Mouse (Mus musculus) hindbrain, postnatal 0 days (tissue): ENCODE measurements around the gene Trim37. TPM values are rescaled to one million over a fixed set of nuclear protein-coding genes. Genes with fewer than 3 reads are reported as not detected.

Experiments
- ATAC-seq: fragments of 200-750 bp; cut with Nextera tagmentation; 2 replicates; pipeline ENCODE4 v1.8.0; 2017; ENCODE audit warnings: mild to moderate bottlenecking, moderate TSS enrichment, moderate library complexity
- DNase-seq: peaks from one replicate; pipeline ENCODE4 v3.0.0-alpha.2; 2015; ENCODE audit warnings: low spot score
- H3K27ac ChIP-seq: fragments of 300-500 bp; sonication (generic); 2 replicates; pipeline ENCODE4 v1.5.1; 2014; ENCODE audit warnings: mild to moderate bottlenecking
- H3K27me3 ChIP-seq: fragments of 300-500 bp; sonication (generic); 2 replicates; pipeline ENCODE4 v1.6.1; 2014; ENCODE audit warnings: low read length, mixed read lengths; ENCODE audit not compliant: insufficient read depth
- H3K36me3 ChIP-seq: fragments of 300-500 bp; sonication (generic); 2 replicates; pipeline ENCODE4 v1.6.1; 2014; ENCODE audit warnings: low read length, mixed read lengths; ENCODE audit not compliant: insufficient read depth
- H3K4me1 ChIP-seq: fragments of 300-500 bp; sonication (generic); 2 replicates; pipeline ENCODE4 v1.6.1; 2014; ENCODE audit warnings: antibody characterized with exemption, low read length, mixed read lengths; ENCODE audit not compliant: insufficient read depth
- H3K4me2 ChIP-seq: fragments of 300-500 bp; sonication (generic); 2 replicates; pipeline ENCODE4 v1.6.1; 2014; ENCODE audit warnings: low read depth, mild to moderate bottlenecking, low read length, moderate library complexity, mixed read lengths
- H3K4me3 ChIP-seq: fragments of 300-500 bp; sonication (generic); 2 replicates; pipeline ENCODE4 v1.5.1; 2014; ENCODE audit warnings: low read length
- H3K9ac ChIP-seq: fragments of 300-500 bp; sonication (generic); replicated peaks from 2 replicates; pipeline ENCODE4 v1.6.1; 2014; ENCODE audit warnings: mild to moderate bottlenecking, low read length, moderate library complexity, mixed read lengths
- H3K9me3 ChIP-seq: fragments of 300-500 bp; sonication (generic); 2 replicates; pipeline ENCODE4 v1.6.1; 2016; ENCODE audit warnings: low read length, mixed read lengths
- CTCF ChIP-seq: IDR thresholded peaks from 2 replicates; pipeline ENCODE4 v1.5.1; 2016; ENCODE audit warnings: antibody characterized with exemption, control low read depth, low read depth
- WGBS: fragments of 180-500 bp; shearing (Covaris S2); extraction: QIAGEN DNeasy Blood & Tissue Kit; methylation state at CpG from one replicate; pipeline ENCODE4 v1.1.7; 2014; 5-methylcytosine and 5-hydroxymethylcytosine counted together
- polyA plus RNA-seq: library from polyadenylated mRNA; unstranded; fragments of >200 nt; fragmentation: Nextera tagmentation; extraction: Ambion mirVana; gene quantifications from 2 replicates; pipeline ENCODE4 v1.2.1, GENCODE M21; 2015
- total RNA-seq: library from RNA; depleted of rRNA; stranded (reverse); fragments of >200 nt; gene quantifications from 2 replicates; pipeline ENCODE4 v1.2.3, GENCODE M21; 2014

The Trim37 gene
- total and polyA plus RNA-seq, 2 experiments from 2014 or later: 75.3 to 107 TPM

DNA sequence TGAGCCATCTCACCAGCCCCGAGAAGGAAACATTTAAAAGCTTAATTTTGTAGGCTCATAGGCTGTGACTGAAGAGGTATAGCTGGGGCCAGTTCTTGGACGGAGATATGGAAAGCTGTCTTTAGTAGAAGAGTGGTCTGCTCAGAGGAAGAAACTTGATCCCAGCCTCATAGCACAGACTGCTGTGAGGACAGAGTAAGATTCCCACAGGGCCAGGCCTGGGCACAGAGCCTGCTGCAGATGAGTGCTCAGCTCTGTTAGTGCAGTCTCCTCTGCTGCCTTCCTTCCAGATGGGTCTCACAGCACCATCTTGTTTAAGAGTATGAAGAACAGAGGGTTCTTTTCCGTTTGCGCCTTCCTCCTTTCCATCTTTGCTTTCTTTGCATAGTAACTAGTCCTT lies 9.4 kb downstream of the Trim37 start:
- Histone ChIP-seq H3K9ac (no peak overlapping the region), H3K27ac (no peak overlapping the region), H3K4me1 (no peaks in the 10 kb centered on the region), H3K36me3 (peaks cover 2% of the 10 kb centered on the region; the same call in 1 of the 2 replicates), H3K27me3 (no peaks in the 10 kb centered on the region), H3K4me2 (no peak overlapping the region), H3K4me3 (no peak overlapping the region), H3K9me3 (no peaks in the 10 kb centered on the region)
- no peak for TF ChIP-seq CTCF
- DNase-seq: no peak
- no peak for ATAC-seq
- 89% methylated on average over 4 of the region's 4 CpGs for WGBS

DNA sequence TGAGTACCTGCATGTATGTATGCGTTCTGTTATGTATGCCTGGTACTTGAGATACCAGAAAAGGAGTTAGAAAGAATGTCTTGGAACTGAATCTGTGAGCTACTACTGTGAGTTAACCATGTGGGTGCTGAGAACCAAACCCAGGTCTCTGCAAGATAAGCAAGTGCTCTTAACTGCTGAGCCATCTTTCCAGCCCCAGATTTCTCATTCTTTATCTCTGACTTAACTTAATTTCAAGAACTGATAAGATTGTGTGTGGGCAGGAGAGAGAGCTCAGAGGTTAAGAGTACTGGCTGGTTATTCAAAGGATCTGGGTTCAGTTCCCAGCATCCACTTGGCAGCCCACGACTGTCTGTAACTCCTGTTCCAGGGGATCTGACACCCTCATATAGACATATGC lies 31.1 kb downstream of the Trim37 start:
- Histone ChIP-seq H3K36me3 (0 out of 2 replicates have a peak, but pooled peaks cover 7% of the 10 kb centered on the region), H3K27ac (no peak overlapping the region)
- 86% methylated on average over 2 of the region's 2 CpGs for WGBS

DNA sequence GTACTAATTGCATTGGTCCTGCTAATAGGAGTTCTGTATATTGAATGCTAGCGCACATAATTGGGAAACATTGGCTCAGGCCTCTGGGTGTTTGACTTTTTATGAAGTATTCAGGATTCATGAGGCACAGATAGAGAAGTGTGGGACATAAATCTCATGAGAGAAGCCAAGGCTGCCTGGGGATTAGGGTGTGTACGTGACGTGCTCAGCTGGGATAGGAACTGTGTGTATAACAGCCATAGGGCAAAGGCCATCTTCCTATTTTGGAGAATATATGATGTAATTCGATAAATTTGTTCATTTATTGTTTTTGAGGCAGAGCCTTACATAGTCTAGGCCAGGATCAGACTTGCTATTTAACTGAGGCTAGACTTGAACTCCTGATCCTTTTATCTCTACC lies 35.8 kb downstream of the Trim37 start:
- Histone ChIP-seq H3K4me1 (no peaks in the 10 kb centered on the region), H3K36me3 (peaks cover 31% of the 10 kb centered on the region), H3K27me3 (no peaks in the 10 kb centered on the region), H3K4me2 (no peak overlapping the region), H3K4me3 (no peak overlapping the region), H3K27ac (no peak overlapping the region), H3K9me3 (no peaks in the 10 kb centered on the region), H3K9ac (no peak overlapping the region)
- TF ChIP-seq CTCF: no peak
- no peak for ATAC-seq
- WGBS: 93% methylated on average over 4 of the region's 4 CpGs
- no peak for DNase-seq

More for the DNA sequence above, 31.1 kb downstream of the Trim37 start:
- DNase-seq: no peak
- H3K9me3 ChIP-seq: no peaks in the 10 kb centered on the region
- H3K27me3 ChIP-seq: no peaks in the 10 kb centered on the region
- ATAC-seq: no peak
- no peak overlapping the region for H3K4me2 ChIP-seq
- no peak overlapping the region for H3K4me3 ChIP-seq
- TF ChIP-seq CTCF: no peak
- H3K9ac ChIP-seq: no peak overlapping the region
- no peaks in the 10 kb centered on the region for H3K4me1 ChIP-seq

DNA sequence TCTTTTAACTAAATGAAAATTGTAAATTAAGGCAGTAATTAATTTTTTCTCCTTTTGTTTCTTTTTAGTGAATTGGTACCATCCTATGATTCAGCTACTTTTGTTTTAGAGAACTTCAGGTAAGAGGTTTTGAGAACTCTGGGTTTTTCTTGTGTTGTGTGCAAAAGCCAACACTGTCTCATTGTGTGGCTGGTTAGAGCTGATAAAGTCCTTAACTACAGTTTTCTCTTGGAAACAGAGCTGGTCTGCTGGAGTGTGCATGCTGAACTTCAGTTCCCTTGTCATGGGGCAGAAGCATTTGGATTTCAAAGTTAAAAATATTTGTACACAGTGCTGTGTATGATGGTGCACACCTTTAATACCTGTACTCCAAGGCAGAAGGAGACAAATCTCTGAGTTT lies 36.9 kb downstream of the Trim37 start:
- TF ChIP-seq CTCF: no peak
- no peak for DNase-seq
- H3K4me1 ChIP-seq: no peaks in the 10 kb centered on the region
- no peak overlapping the region for H3K27ac ChIP-seq
- no peak overlapping the region for H3K4me2 ChIP-seq
- H3K9me3 ChIP-seq: no peaks in the 10 kb centered on the region
- no peak for ATAC-seq
- H3K9ac ChIP-seq: no peak overlapping the region
- H3K36me3 ChIP-seq: peaks cover 40% of the 10 kb centered on the region
- H3K27me3 ChIP-seq: no peaks in the 10 kb centered on the region
- no peak overlapping the region for H3K4me3 ChIP-seq

DNA sequence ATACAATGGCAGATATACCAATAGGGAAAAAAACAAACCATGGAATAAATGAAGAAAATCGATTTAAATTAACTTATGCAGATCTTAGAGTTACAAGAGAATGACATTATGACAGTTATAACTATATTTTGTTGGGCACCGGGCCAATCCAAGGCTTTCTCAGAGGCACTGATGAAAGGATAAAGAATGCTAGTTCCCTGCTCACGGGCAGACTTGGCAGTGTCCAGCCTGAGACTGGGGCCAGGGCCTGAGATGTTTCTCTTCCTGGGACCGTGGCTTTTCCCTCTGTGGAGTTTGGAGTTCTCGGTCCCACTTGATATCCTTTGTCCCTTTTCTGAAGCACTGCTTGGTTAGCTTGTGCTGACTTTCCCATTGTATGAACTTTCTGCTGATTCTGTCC lies 46.7 kb downstream of the Trim37 start:
- no peak for TF ChIP-seq CTCF
- H3K4me1 ChIP-seq: no peaks in the 10 kb centered on the region
- no peak overlapping the region for H3K4me3 ChIP-seq
- no peaks in the 10 kb centered on the region for H3K27me3 ChIP-seq
- WGBS: 70% methylated on average over 5 of the region's 5 CpGs
- ATAC-seq: no peak
- no peak overlapping the region for H3K4me2 ChIP-seq
- no peak overlapping the region for H3K9ac ChIP-seq
- no peaks in the 10 kb centered on the region for H3K9me3 ChIP-seq
- DNase-seq: no peak
- H3K27ac ChIP-seq: no peak overlapping the region
- 0 out of 2 replicates have a peak, but pooled peaks cover 11% of the 10 kb centered on the region for H3K36me3 ChIP-seq

DNA sequence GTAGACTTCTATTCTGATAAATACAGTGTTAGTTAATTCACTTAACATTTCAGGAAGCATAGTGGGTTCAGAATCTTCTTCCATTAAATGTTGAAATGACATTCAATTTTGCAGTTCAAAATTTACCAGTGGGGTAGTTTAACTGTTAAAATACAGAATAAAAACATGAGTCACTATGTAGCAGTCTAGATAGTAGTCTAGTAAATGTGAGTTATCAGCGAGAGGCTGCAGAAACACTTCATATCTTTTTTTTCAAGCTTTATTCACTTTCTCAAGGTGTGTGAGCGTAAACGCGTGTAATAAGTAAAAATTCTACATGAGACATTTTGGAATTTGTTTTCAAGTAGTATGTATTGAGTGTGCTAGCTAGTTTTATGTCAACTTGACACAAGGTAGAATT lies 48.2 kb downstream of the Trim37 start:
- no peak overlapping the region for H3K9ac ChIP-seq
- H3K4me3 ChIP-seq: no peak overlapping the region
- no peak for ATAC-seq
- 0 out of 2 replicates have a peak, but pooled peaks cover 7% of the 10 kb centered on the region for H3K36me3 ChIP-seq
- no peaks in the 10 kb centered on the region for H3K9me3 ChIP-seq
- 98% methylated on average over 4 of the region's 4 CpGs for WGBS
- H3K27ac ChIP-seq: no peak overlapping the region
- no peak overlapping the region for H3K4me2 ChIP-seq
- no peak for DNase-seq
- TF ChIP-seq CTCF: no peak
- no peaks in the 10 kb centered on the region for H3K4me1 ChIP-seq
- H3K27me3 ChIP-seq: no peaks in the 10 kb centered on the region

DNA sequence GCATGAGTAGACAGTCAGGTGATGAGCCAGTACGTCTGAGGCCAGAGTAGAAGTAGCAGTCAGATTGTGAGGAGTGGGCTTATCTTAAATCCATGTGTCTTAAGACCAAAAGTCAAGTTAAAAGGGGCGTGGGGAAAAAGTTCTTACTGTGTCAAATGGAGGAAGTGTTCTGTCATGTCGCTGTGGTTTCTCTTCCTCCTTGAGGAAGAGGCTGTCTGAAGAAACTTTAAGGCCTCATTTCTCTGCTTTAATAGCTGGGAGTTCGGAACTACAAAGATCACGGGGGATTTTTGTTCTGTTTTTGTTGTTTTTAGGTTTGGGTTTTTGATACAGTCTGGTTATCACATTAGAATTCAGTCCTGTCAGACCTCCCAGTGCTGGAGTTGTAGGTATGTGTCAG lies 85.4 kb downstream of the Trim37 start:
- Histone ChIP-seq H3K9ac (no peak overlapping the region), H3K9me3 (no peaks in the 10 kb centered on the region), H3K27me3 (no peaks in the 10 kb centered on the region), H3K4me2 (no peak overlapping the region), H3K36me3 (peaks cover 23% of the 10 kb centered on the region; the same call in 1 of the 2 replicates), H3K4me3 (no peak overlapping the region), H3K27ac (no peak overlapping the region), H3K4me1 (no peaks in the 10 kb centered on the region)
- 87% methylated on average over 5 of the region's 5 CpGs for WGBS
- no peak for TF ChIP-seq CTCF
- no peak for ATAC-seq
- DNase-seq: no peak
